Mouse (Mus musculus) cerebellum, postnatal 14 days (tissue): Measurements from ENCODE around the gene Ndufc1.
"Not testable (repeated sequence)": the region's sequence is repeated elsewhere in the genome, so short reads cannot be mapped to it uniquely, and the experiment has no call there.

ENCODE experiments used
- DNase-seq, 2 experiments: peaks; one replicate each; pipeline ENCODE4 v3.0.0; 2021; ENCODE audit warnings: mixed read lengths in 2 of 2

The Ndufc1 gene

DNA sequence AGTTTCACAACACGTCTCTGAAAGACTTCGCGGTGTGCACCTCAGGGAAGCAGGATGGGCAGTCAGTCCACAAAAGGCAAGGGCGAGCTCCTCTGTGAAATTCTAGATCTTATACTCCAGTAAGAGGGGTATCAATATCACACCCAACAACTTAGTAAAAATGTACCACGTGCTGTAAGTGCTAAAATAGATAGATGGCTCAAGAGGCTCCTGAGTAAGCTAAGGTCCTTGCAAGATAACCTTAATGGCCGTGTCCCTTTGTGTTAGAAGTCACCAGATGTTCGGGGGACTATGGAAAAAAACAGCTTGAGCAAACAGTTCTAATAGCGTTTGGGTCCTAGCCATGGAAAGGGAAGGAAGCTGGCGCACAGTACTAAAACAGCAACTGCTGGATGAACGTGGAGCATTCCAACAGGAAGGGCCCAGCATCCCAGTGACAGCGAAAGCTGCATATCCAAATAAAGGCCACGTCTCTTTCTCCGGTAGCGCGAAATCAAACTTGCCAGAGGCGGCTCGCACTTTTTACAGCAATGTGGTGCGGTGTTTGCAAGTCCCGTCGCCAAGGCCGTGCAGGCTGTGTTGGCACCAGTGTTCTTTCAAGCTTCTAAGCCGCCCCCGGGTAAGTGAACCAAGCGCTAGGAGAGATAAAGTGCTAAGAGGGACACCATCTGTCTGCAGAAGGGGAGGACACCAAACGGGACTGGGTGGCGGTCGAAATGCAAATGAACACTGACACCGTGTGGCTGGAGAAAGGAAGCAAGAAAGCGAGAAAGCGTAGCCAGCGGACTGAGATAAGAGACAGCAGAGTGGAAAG is 43.9 kb downstream of the Ndufc1 start:
- DNase-seq, result peak; percentile 85 to 88

GRCm38 (mm10) chr3:51361066-51361465 is 47.7 kb downstream of the Ndufc1 start:
- no peak for DNase-seq

- no peak for DNase-seq
Observed at GRCm38 (mm10) chr3:51359558-51360307, 49.1 kb downstream of the Ndufc1 start.

- DNase-seq, result peak; percentile 41 to 54
Observed at GRCm38 (mm10) chr3:51358660-51359557, 49.9 kb downstream of the Ndufc1 start.

DNA sequence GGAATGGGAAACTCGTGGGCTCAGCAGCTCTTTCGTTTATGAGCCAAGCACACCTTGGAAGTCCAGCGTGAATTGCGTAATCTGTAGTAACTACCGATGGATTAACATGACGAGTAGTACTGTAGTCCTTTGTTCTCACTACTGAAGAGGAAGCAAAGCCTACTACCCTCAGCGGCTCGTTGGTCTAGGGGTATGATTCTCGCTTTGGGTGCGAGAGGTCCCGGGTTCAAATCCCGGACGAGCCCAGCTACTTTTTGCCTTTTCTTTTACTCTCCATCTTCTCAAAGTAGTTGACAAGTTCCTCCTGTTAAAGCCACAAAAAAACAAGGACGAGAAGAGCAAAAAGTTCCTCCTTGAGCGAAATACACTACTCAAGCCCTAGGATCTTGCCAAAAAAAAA is 50.6 kb downstream of the Ndufc1 start:
- peak; percentile 53 to 65 for DNase-seq

DNA sequence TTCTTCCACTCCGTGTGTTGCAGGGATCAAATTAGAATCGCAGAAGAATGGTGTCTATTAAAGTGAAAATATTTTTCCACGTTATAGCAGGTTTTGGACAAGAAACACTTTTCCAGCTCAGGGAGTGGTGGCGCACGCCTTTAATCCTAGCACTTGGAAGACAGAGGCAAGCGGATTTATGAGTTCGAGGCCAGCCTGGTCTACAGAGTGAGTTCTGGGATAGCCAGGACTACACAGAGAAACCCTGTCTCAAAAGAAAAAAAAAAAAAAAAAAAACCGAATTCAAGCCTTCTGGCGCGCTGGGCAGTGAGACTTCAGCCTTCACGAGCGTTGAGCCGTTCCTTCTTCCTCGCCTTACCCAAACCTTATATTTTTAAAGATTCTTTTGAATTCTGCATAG is 51.2 kb downstream of the Ndufc1 start:
- DNase-seq, result no peak

- no peak for DNase-seq
Observed at GRCm38 (mm10) chr3:51357078-51357477, 51.7 kb downstream of the Ndufc1 start.

- DNase-seq, result not testable (repeated sequence)
Observed at GRCm38 (mm10) chr3:51354956-51355355, 53.8 kb downstream of the Ndufc1 start.
